Mouse (Mus musculus): ENCODE results near the gene Fam163a. TPM values are rescaled to one million over a fixed set of nuclear protein-coding genes. Genes with fewer than 3 reads are reported as not detected.

The Fam163a gene
- total and polyA plus RNA-seq, 2 experiments from 2014 or later = 3.5 to 3.7 TPM

- H3K4me2 ChIP-seq (ENCODE audit: low read depth, low read length) = no peak overlapping the region
- peaks cover 13% of the 10 kb centered on the region; the same call in 1 of the 2 replicates for H3K36me3 ChIP-seq (ENCODE audit: insufficient read depth, low read length)
- no peak overlapping the region for H3K27ac ChIP-seq
- WGBS = 97% methylated on average over 7 of the region's 7 CpGs
- H3K9ac ChIP-seq (replicated peaks; ENCODE audit: low read length) = no peak overlapping the region
- no peak overlapping the region for H3K4me3 ChIP-seq (ENCODE audit: low read length)
- ATAC-seq (no peak), DNase-seq (ENCODE audit: low spot score) (no peak)
- peaks cover 4% of the 10 kb centered on the region; the same call in 1 of the 2 replicates for H3K4me1 ChIP-seq (ENCODE audit: insufficient read depth, low read length)
- no peak for TF ChIP-seq CTCF (IDR thresholded peaks at IDR 0.05; ENCODE audit: low read depth)
- H3K27me3 ChIP-seq (ENCODE audit: insufficient read depth, low read length) = no peaks in the 10 kb centered on the region
- no peaks in the 10 kb centered on the region for H3K9me3 ChIP-seq (ENCODE audit: low read length)
These were observed 170.9 kb downstream of the Fam163a start for GRCm38 (mm10) chr1:156033921-156034320.

- no peaks in the 10 kb centered on the region for H3K27me3 ChIP-seq (ENCODE audit: insufficient read depth, low read length)
- no peak overlapping the region for H3K4me3 ChIP-seq (ENCODE audit: low read length)
- peaks cover 21% of the 10 kb centered on the region; the same call in 1 of the 2 replicates for H3K36me3 ChIP-seq (ENCODE audit: insufficient read depth, low read length)
- H3K27ac ChIP-seq = no peak overlapping the region
- no peak overlapping the region for H3K4me2 ChIP-seq (ENCODE audit: low read depth, low read length)
- DNase-seq (ENCODE audit: low spot score) = no peak
- H3K9me3 ChIP-seq (ENCODE audit: low read length) = no peaks in the 10 kb centered on the region
- TF ChIP-seq CTCF (IDR thresholded peaks at IDR 0.05; ENCODE audit: low read depth) = no peak
- no peak for ATAC-seq
- H3K9ac ChIP-seq (replicated peaks; ENCODE audit: low read length) = no peak overlapping the region
- H3K4me1 ChIP-seq (ENCODE audit: insufficient read depth, low read length) = no peaks in the 10 kb centered on the region
- WGBS = 93% methylated on average over 4 of the region's 4 CpGs
These were observed 176.4 kb downstream of the Fam163a start for GRCm38 (mm10) chr1:156028340-156028975.

- no peak overlapping the region for H3K4me3 ChIP-seq (ENCODE audit: low read length)
- DNase-seq (ENCODE audit: low spot score) = no peak
- H3K9me3 ChIP-seq (ENCODE audit: low read length) = no peaks in the 10 kb centered on the region
- no peaks in the 10 kb centered on the region for H3K4me1 ChIP-seq (ENCODE audit: insufficient read depth, low read length)
- H3K9ac ChIP-seq (replicated peaks; ENCODE audit: low read length) = no peak overlapping the region
- no peak for ATAC-seq
- H3K27ac ChIP-seq = no peak overlapping the region
- H3K4me2 ChIP-seq (ENCODE audit: low read depth, low read length) = no peak overlapping the region
- WGBS = 92% methylated on average over 3 of the region's 3 CpGs
- no peak for TF ChIP-seq CTCF (IDR thresholded peaks at IDR 0.05; ENCODE audit: low read depth)
- peaks cover 21% of the 10 kb centered on the region; the same call in 1 of the 2 replicates for H3K36me3 ChIP-seq (ENCODE audit: insufficient read depth, low read length)
- no peaks in the 10 kb centered on the region for H3K27me3 ChIP-seq (ENCODE audit: insufficient read depth, low read length)
These were observed 177.0 kb downstream of the Fam163a start for GRCm38 (mm10) chr1:156027849-156028248.

Other genes with a start within 250 kb of the Fam163a start
- gene Cep350, start 231.8 kb downstream of the Fam163a start, total RNA-seq (2014; rRNA removed) = 20.1 and 27.9 TPM in 2 replicates
- 11.2 and 11.8 TPM in 2 replicates for gene Cep350, start 231.8 kb downstream of the Fam163a start, polyA plus RNA-seq (2015; fragmentation: Nextera tagmentation; extraction: Ambion mirVana)
- gene Tor1aip2, start 169.6 kb downstream of the Fam163a start, total RNA-seq (2014; rRNA removed) = 69.4 and 71.7 TPM in 2 replicates
- 52.1 and 52.5 TPM in 2 replicates for gene Tor1aip2, start 169.6 kb downstream of the Fam163a start, polyA plus RNA-seq (2015; fragmentation: Nextera tagmentation; extraction: Ambion mirVana)
- 23.1 and 30.5 TPM in 2 replicates for gene Tor1aip1, start 168.5 kb downstream of the Fam163a start, total RNA-seq (2014; rRNA removed)
- 26.9 and 30.1 TPM in 2 replicates for gene Tor1aip1, start 168.5 kb downstream of the Fam163a start, polyA plus RNA-seq (2015; fragmentation: Nextera tagmentation; extraction: Ambion mirVana)
- gene Tdrd5, start 98.6 kb upstream of the Fam163a start, total RNA-seq (2014; rRNA removed) = 0.93 and 1.5 TPM in 2 replicates
- gene Tdrd5, start 98.6 kb upstream of the Fam163a start, polyA plus RNA-seq (2015; fragmentation: Nextera tagmentation; extraction: Ambion mirVana) = 1.0 and 1.3 TPM in 2 replicates
- gene Nphs2, start 105.7 kb upstream of the Fam163a start, total RNA-seq (2014; rRNA removed) = 0.31 and 0.47 TPM in 2 replicates
- 0.63 and 0.64 TPM in 2 replicates for gene Nphs2, start 105.7 kb upstream of the Fam163a start, polyA plus RNA-seq (2015; fragmentation: Nextera tagmentation; extraction: Ambion mirVana)
- 585 and 612 TPM in 2 replicates for gene Gm2000, start 161.0 kb upstream of the Fam163a start, total RNA-seq (2014; rRNA removed)
- gene Gm2000, start 161.0 kb upstream of the Fam163a start, polyA plus RNA-seq (2015; fragmentation: Nextera tagmentation; extraction: Ambion mirVana) = 468 and 472 TPM in 2 replicates
- 0.16 TPM in 1 of 2 replicates, not detected in the other for gene Axdnd1, start 216.1 kb upstream of the Fam163a start, total RNA-seq (2014; rRNA removed)
- gene Axdnd1, start 216.1 kb upstream of the Fam163a start, polyA plus RNA-seq (2015; fragmentation: Nextera tagmentation; extraction: Ambion mirVana) = 0.33 and 0.40 TPM in 2 replicates

All from hindbrain, postnatal 0 days (tissue).